Mouse (Mus musculus) embryonic facial prominence, embryonic 12.5 days (tissue): ENCODE measurements around the gene Atg9b. TPM values are rescaled to one million over a fixed set of nuclear protein-coding genes. Genes with fewer than 3 reads are reported as not detected.

Experiments used
- polyA plus RNA-seq: library from polyadenylated mRNA; unstranded; fragments of >200 nt; fragmentation: Nextera tagmentation; extraction: Ambion mirVana; gene quantifications from 2 replicates; pipeline ENCODE4 v1.2.1, GENCODE M21; 2016

The Atg9b gene
- polyA plus RNA-seq, 1 experiment from 2014 or later: 0.47 TPM

Other genes starting within 250 kb of the Atg9b start
- 21.0 and 22.5 TPM in 2 replicates for gene Nupl2, start 227.2 kb downstream of the Atg9b start, polyA plus RNA-seq
- gene Kcnh2, start 40.5 kb downstream of the Atg9b start, polyA plus RNA-seq: 4.5 and 5.2 TPM in 2 replicates
- gene Nos3, start 27.3 kb downstream of the Atg9b start, polyA plus RNA-seq: 6.7 and 7.6 TPM in 2 replicates
- 44.6 and 46.2 TPM in 2 replicates for gene Abcb8, start 1.5 kb upstream of the Atg9b start, polyA plus RNA-seq
- gene Asic3, start 21.2 kb upstream of the Atg9b start, polyA plus RNA-seq: 1.8 and 2.8 TPM in 2 replicates
- gene Cdk5, start 31.4 kb upstream of the Atg9b start, polyA plus RNA-seq: 62.2 and 63.2 TPM in 2 replicates
- 46.6 and 49.8 TPM in 2 replicates for gene Slc4a2, start 31.7 kb upstream of the Atg9b start, polyA plus RNA-seq
- 117 and 122 TPM in 2 replicates for gene Fastk, start 53.1 kb upstream of the Atg9b start, polyA plus RNA-seq
- gene Tmub1, start 55.7 kb upstream of the Atg9b start, polyA plus RNA-seq: 24.7 and 24.9 TPM in 2 replicates
- gene Agap3, start 60.0 kb upstream of the Atg9b start, polyA plus RNA-seq: 52.4 and 68.6 TPM in 2 replicates
- gene Gbx1, start 135.1 kb upstream of the Atg9b start, polyA plus RNA-seq: 0.04 and 0.23 TPM in 2 replicates
- 0.33 and 1.1 TPM in 2 replicates for gene Asb10, start 148.8 kb upstream of the Atg9b start, polyA plus RNA-seq
- 0.10 TPM in 1 of 2 replicates, not detected in the other for gene 4931409K22Rik, start 164.7 kb upstream of the Atg9b start, polyA plus RNA-seq
- gene Abcf2, start 185.3 kb upstream of the Atg9b start, polyA plus RNA-seq: 126 and 128 TPM in 2 replicates
- 23.0 and 24.4 TPM in 2 replicates for gene Chpf2, start 194.6 kb upstream of the Atg9b start, polyA plus RNA-seq
- gene Smarcd3, start 232.3 kb upstream of the Atg9b start, polyA plus RNA-seq: 73.5 and 74.7 TPM in 2 replicates